Mouse (Mus musculus) c-Kit-negative CD71-positive TER-119-positive erythroid progenitor cells, embryonic 14.5 days (primary cell): Measurements from ENCODE around the gene Cpd.
"Not testable (repeated sequence)": the region's sequence is repeated elsewhere in the genome, so short reads cannot be mapped to it uniquely, and the experiment has no call there.

ENCODE experiments used
- DNase-seq: peaks from one replicate; pipeline ENCODE4 v3.0.0-alpha.2; 2013; ENCODE audit warnings: low read depth, low spot score

The Cpd gene

DNA sequence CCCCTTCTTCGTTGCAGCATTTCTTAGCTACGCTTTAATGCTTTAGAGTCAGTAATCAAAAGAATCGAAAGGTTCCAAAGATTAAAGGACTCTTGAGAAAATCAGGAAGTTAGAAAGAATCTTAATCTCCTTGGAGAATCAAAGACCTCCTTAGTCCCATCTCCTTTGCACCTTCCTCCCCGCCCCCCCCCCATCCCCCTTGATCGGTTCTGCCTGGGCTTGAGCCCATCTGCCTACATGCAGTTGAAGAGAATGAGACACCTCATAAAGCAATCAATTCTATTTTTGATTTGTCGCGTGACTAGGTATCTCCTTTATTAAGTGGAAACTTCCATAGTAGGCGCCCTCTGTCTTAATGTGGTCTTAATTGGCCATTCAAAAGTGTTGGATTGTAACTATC lies 536 bp upstream of the Cpd start:
- no peak for DNase-seq

DNA sequence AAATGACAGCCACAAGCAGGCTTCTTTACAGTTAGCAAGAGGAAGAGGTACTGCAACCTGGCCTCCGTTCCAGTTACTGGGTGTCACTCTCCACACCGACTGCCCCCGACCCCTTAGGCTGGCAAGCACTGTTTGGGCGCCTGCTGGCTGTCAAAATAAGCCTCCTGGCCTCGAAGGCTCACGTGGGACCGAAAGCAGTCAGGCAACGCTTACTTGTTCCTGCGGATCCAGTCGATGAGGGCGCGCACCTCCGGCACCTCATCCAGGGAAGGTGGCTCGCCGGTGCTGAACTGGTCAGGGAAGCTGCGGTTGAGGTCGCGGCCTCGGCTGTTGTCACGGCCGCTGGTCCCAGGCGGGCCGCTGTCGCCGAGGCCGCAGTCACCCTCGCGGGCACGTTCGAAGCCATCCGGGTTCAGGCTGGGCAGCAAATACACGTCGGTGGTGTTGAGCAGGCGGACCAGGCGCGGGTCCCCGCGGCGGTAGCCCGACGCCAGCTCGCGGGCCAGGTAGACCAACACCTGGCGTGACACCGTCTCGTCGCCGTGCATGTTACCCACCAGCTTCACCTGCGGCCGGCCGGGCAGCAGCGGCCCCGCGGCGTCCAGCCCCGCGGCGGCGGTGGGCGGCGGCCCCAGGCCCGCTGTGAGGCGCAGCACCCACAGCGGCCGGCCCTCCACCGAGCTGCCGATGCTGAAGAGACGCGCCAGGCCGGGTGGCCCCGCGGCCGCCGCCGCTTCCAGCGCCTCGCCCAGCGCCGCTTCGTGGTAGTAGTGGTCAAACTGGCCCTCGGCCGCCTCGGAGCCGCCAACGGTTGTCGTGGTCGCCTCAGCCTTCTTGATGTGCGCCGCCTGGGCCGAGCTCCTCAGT lies 574 bp downstream of the Cpd start:
- DNase-seq: no peak

DNA sequence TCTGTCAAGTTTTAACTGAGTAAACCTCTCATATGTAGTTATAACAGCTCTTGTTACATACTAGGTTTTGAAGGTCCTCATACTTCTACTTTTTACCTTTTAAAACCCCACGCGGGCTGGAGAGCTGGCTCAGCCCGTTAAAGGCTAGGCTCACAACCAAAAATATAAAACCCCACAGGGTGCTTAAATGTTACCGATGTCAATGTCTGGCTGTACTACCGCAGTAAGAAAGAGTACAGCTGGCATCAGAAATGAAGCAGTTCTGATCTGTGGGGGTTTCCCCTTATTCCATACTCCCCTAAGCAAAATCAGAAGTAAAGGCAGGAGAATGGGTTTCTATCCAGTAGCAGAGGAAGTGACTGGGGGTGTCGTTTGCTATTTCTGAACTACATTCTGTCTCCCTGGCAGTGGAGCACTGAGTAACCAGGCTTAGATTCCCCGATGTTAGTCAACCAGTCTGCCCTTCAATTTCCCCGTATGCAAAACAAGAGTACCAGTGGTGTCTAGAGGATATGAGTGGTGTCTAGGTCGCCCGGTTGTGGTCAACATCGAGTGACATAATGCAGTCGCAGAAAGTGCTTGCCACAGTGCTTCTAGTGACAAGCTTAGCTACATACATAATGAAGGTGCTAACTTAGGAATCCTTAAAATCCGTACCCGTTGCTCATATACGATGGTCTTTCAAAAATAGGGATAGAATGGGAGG lies 1.4 kb downstream of the Cpd start:
- DNase-seq: no peak

DNA sequence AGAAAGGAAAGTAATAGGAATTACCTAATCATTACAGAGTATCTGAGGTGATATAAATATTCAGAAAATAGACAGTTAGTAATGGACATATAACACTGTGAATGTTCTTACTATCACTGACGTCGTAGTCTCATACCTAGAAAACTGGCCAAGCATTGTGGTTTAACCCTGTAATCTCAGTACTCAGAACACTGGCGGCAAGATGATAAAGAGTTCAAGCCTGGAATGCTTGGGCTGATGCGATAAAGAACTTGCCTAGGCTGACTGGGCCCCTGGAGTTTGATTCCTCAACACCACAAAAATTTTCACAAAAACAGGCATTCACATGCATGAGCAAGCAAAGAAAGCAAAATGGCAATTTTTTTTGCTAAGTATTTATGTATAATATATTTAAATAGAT lies 8.2 kb downstream of the Cpd start:
- no peak for DNase-seq

DNA sequence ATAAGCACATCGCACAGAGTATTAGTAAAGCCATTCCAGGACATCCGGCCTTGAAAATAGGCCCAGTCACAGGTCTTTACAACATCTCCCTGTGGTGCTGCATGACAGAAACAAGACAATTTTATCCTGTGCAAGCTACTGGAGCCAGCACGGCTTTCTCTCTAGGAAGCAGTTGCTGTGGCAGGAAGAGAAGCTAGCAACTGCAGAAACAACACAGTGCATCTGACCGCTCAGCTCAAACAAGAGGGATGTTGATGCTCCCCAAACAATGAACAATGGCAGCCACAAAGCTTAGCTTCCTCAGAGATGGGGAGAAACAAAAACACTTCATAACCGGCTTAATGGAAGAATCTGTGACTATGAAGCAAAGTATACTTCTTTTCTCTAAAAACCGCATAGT lies 10.5 kb downstream of the Cpd start:
- no peak for DNase-seq

DNA sequence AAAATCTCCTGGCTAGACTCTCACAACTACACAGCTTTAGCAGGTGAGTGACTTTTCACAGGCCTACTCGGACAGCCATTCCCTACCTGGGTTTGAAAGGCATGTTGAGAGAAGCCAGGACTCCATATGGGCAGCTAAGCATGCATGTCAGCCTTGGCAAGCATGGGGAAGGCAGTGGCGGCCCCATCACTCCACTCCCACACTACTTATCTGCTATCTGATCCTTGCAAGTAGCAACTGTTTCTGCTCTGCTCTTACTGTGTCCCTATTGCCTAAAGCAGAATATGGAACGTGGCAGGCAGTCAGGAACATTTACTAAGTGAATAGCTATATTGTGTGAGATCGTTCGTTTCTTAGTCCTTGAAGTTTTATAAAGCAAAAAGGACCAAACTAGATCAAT lies 10.9 kb downstream of the Cpd start:
- DNase-seq: no peak

DNA sequence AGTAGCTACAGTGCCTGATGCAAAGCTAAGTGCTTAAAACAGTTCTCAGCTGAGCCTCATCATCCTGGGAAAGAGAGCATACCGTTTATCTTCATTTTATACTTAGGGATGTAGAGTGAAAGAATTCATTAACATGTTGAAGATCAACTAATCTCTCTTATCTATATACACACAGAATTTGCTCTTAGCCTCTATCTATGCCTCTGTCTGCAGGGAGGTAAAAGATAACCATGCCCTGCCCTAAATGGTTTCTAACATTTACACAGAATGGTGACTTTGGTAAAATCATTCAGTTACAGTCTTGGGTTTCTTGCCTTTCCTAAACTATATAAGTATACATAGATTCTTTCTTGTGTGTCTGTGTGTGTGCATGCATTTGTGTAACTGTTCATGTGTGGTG lies 12.2 kb downstream of the Cpd start:
- no peak for DNase-seq

DNA sequence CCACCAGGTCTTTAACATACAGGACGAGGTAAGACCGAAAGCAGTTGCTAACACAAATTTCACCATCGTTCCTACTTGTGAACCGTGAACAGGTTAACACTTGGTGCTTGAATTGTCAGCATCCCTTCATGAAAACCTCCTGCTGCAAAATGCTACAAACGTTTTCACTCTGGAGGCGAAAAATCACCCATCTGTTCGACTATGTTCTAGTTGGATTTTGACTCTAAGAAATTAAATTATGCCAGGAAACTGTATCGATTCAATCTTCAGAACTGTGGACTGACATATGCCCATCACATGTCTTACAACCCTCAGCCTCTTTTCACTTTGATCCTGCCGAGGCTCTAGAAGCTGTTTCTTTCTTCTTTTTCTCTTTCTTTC lies 21.9 kb downstream of the Cpd start:
- no peak for DNase-seq

DNA sequence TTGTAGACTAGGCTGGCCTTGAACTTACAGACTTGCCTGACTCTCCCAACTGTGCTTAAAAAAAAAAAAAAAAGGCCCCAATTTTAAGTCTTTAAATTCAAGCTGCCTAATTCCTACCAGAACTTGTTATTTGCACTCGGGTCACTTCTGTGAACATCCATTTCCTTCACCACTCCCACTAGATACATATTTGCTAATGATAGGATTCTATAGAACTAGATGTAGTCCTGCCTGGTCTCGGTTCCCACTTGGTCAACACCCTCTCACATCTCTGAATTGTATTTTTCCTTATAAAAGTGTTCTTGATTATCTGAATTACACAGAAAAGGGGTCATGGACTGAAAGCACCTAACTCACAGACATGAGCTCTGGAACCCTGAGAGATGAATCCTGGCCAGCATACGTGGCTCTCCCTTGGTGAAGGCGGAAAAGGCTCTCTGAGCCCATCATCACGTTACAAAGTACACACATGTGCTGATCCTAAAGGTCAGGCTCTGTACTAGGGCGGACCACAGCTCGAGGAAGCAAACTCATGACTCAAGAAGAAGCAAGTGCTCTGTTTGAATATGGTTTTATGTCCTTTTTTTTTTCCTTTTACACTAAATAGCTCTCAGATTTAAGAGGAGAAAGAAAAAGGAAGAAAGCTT lies 22.5 kb downstream of the Cpd start:
- no peak for DNase-seq

DNA sequence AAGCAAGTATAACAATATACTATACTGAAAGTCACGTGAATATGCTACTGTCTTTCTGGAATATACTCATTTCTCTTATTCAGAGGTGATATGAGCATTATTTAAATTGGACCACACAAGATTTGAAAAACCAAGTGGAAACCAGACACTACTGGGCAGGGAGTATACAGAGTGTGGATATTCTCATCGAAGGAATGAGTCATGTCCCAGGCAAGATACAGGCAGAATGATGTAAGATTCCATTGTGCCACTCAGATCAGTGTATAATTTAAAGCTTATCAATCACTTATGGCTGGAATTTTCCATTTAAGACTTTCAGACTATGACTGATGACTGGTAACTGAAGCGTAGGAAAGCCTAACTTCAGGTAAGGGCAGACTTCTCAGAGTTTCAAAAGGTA lies 23.2 kb downstream of the Cpd start:
- DNase-seq: no peak

DNA sequence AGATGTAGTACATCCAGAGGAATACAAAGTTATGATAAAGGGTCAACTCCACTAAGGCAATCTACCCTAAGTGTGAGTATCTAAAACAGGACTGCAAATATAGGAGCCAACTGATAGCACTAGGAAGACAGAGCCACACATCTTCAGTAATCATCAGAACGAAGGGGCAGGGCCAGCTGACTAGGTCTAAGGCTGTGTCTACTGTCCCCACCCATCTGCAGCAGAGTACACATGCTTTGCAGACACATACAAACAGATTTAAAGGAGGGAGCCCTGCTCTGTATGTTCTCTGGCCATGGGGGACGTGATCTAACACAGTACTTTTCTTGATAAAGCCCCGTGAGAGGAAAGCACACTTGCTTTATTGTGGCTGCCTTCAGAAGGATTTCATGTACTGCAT lies 25.5 kb downstream of the Cpd start:
- no peak for DNase-seq

DNA sequence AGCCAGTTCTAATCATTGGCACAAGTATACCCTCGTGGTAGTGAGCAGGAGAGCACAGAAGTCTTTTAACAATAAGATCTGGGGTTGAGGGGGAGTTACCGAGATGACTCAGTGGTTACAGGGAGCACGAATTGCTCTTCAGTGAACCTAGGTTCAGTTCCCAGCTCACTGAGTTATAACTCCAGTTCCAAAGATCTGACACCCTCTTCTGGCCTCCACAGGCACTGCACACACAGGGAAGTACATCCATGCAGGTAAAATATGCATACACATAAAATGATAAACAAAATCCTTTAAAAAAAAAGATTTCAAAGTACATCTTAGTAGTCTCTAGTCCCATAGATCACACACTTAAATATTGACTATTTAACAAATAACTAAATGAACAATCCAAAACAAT lies 29.2 kb downstream of the Cpd start:
- no peak for DNase-seq

DNA sequence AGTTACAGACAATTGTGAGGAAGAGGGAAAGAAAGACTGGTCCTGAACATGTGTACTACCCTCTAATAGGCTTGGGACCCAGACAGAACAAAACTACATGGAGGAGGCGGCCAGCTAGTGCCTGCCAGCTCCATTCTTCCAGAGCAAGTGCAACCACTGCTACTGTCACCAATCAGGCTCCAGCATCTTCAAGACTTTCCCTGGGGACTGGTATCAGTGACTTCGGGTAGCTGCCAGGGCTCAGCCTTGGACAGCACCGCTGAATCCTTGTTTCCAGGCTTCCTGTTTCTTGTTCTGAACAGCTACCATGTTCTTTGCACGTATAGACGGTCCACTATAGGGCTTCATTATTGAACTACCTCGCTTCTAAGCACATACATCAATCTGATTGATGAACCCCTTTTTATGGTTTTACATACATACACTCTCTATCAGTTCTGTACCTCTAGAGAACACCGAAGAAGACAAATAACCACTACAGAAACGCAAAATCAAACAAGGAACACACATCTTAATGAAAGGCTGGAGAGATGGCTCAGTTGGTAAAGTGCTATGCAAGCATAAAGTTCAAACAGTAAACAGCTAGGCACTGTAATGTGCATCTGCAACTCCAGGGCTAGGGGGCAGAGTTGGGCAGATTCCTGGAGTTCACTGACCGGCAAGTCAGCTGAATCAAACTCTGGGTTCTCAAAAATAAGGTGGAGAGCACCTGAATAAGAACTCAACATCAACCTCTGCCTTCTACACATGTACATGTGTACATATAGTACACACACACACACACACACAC lies 35.9 kb downstream of the Cpd start:
- DNase-seq: no peak

DNA sequence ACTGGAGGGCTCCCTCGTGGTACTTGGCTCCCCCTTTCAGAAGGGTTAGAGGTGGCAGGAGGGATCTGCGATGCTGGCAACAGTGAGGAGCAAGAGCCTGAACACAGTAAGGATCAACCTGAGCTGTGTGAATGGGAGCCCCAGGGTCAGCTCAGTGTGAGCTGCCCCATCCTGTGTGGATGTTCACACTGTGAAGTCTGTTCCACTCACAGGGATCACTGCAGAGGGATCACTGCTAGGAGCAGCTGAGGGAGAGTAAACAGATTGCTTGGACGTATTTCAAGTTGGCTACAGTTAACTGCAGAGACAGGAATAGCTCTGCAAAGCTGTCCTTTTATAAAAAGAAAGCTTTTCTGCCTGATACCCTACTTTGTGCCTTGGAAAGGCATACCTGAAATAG lies 37.4 kb downstream of the Cpd start:
- no peak for DNase-seq

DNA sequence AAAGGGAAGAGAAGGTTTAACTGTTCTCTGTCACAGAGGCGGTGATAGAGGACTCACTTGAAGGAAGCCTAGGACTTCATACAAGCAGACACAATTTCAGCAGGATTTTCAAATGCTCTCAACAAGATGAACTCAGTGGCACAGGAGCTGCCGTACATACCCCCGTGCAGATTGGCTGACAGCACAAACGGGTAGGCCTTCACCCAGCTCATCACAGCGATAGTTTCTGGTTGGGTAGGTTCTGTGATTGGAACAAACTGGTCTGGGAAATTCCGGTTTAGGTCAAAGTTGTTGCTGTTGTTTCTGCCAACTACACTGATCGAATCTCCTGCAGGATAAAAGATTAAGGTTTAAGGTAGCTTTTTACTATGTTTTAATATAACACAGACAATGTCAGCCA lies 38.3 kb downstream of the Cpd start:
- no peak for DNase-seq

DNA sequence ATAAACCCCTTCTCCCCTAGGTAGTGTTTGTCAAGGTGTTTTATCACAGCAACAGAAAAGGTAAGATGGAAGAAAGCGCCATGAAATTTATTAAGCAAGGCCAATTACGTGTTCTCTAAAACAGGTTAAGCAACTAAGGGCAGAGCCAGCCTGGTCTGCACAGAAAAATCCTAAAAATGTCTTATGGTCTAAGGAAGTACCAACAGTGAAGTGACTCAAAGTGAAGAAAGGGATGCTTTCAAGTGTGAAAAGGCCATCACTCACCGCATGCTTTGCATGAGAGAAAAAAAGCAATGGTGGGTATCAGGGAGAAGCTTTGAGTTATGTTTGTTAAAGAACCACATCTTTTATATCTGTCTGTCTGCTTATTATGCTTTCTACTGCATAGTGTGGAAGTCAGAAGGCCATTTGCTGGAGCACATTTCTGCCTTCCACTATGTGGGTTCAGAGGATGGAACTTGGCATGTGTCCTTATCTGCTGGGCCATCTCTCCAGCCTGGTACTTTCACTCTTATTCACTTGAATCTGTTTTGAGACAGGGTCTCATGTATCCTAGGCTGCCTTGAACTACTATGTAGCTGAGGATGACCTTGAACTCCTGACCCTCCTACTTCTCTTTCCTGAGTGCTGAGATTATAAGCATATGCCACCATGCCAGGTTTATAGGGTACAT lies 39.7 kb downstream of the Cpd start:
- no peak for DNase-seq

DNA sequence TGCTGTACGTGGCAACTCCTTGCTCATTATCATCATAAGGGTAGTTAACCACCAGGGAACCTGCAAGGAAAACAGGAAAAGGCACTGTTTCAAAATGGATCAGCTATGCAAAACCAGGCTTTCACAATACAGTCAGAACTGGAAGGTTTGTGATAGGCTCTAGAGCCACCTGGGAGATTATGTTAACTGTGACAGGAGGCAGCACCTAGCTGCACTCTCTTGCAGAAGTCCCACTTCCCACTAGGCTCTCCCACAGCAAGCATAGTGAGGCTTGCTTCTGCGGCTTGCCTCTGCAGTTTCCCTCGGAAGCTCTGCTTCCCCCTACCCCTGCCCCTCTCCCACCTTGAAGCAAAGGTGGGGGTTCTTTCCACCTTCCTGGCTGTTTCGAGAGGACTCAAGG lies 40.8 kb downstream of the Cpd start:
- DNase-seq: no peak

DNA sequence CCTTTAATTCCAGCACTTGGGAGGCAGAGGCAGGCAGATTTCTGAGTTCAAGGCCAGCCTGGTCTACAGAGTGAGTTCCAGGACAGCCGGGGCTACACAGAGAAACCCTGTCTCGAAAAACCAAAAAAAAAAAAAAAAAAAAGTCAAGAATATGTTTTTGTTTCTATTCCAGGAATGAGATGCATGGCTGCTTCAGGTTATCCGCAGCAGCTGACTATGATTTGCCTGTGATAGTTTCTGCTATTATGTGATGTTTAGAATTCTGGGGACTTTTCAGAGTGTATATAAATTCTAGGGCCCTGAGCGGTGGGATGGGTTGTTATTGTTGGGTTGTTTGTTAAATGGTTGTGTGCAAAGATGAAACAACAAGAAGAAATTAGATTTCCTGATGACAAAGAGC lies 41.7 kb downstream of the Cpd start:
- DNase-seq: not testable (repeated sequence)

DNA sequence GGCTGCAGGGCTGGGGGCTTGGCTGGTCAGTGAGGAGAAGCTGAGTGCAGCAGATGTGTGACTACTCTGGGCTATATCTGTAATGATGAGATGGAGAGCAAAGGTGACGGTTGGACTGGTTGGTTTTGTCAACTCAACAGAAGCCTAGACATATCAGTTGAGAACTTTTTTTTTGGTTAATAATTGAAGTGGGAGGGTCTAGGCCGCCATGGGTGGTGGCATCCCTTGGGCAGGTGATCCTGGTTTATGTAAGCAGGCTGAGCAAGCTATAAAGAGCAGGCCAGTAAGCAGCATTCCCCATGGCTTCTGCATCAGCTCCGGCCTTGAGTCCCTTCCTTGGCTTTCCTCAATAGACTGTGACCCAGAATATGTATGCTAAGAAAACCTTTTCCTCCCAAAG lies 43.6 kb downstream of the Cpd start:
- no peak for DNase-seq

DNA sequence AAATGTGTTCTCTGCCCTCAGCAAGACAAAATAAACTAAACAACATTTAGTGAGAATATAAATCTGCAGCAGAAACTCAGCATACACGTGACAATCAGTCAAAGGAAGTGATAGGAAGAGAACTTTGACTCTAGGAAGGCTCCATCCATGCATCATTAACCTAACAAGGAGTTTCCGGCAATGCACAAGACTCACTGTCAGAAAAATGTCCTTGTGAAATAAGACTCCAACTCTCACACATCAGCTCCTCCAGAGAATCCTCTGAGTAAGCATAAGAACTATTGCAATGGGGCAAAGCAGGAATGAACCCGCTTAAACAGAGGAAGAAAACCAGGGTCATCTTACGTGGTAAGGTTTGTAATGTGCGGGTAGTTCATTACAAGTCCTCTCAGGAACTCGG lies 49.6 kb downstream of the Cpd start:
- no peak for DNase-seq

DNA sequence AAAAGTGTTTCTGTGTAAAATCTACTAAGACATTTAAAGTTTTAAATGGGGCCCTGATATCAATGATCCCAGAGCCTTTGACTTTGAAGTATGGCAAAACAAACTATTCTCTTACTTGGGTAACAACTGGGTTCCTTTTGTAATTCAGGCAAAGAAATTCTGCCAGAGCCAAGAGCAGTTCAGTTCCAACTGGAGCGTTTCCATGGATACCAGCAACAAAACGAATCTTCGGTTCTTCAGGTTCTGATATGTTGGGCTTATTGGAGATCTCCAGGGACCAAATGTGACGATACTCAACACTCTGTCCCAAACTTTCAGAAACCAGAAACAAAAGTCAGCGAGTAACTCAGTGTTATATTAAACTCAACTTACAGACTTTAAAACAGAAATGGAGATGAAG lies 51.5 kb downstream of the Cpd start:
- no peak for DNase-seq

DNA sequence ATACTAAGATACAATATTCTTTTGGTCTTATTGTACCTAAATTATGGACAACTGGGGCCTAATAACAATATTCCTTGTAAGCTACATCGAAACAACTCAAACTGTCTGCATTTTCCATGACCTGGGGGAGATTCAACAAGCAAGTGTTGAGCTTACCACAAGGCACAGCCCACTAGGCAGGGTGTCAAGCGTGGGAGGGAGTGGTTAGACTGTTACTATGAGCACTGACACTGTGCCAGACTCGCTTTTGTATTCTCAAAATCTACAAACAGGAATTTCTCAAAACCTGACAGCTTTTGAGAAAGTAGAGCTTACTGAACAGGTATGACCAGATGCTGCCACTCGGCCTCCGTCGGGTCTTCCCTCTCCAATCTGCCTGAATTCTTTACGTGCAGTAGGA lies 55.5 kb downstream of the Cpd start:
- no peak for DNase-seq
